Mouse (Mus musculus) C2C12 (cell line): Measurements from ENCODE around the gene Pex11g.
A peak's percentile ranks its signal among the peaks of the same experiment; 100 is the strongest.

Source experiments
- CTCF ChIP-seq: IDR thresholded peaks from one replicate; pipeline ENCODE4 v1.5.1; 2011; ENCODE audit not compliant: control insufficient read depth, insufficient read depth, insufficient read length
- FOSL1 ChIP-seq: IDR thresholded peaks from one replicate; pipeline ENCODE4 v1.8.0; 2011; ENCODE audit warnings: mild to moderate bottlenecking, low read length; ENCODE audit not compliant: poor library complexity, insufficient read depth, severe bottlenecking
- MYOD1 ChIP-seq: IDR thresholded peaks from one replicate; pipeline ENCODE4 v1.6.1; 2011; ENCODE audit warnings: low read depth; ENCODE audit not compliant: control insufficient read depth, insufficient read length
- USF1 ChIP-seq: IDR thresholded peaks from one replicate; pipeline ENCODE4 v1.6.1; 2011; ENCODE audit warnings: low read depth, mild to moderate bottlenecking, control low read depth, moderate library complexity

GRCm38 (mm10) chr8:3428426-3428825 is 39.1 kb downstream of the Pex11g start:
- TF ChIP-seq CTCF (no peak), MYOD1 (peak; percentile 61), USF1 (no peak), FOSL1 (no peak)
